In genomic region chr2:92750116-92750515, GRCm38 (mm10) we compare ENCODE assay signal across 20 mouse cellular contexts.
DNase-seq lines count a peak whose midpoint lies in the region; ATAC-seq and TF ChIP-seq lines count a peak whose summit lies in the region.
"Had no signal": no experiment of that assay in that cellular context is flagged by ENCODE, and none has a peak within 500 bp of the region (broad histone marks: within the 10 kb centered on the region; RNA-seq: fewer than 3 reads in every experiment).

No protein-coding gene starts in this region.

- peaks cover 26% of the 10 kb centered on the region for H3K4me1 ChIP-seq in hindbrain, embryonic 10.5 days (replicated peaks)
- no peaks in the 10 kb centered on the region for H3K4me1 ChIP-seq in hindbrain, embryonic 16.5 days (ENCODE audit: control insufficient read depth, insufficient read depth, low read depth, low read length)
- peaks cover 20% of the 10 kb centered on the region for H3K4me1 ChIP-seq in embryonic facial prominence, embryonic 10.5 days
- peaks cover 9% of the 10 kb centered on the region for H3K4me1 ChIP-seq in embryonic fibroblast, embryonic 13.5 days (ENCODE audit: control insufficient read depth, insufficient read depth, low read length)
- H3K4me1 ChIP-seq: limb, embryonic 15.5 days; midbrain, embryonic 13.5 days had no signal

- H3K9ac ChIP-seq in hindbrain, embryonic 16.5 days (ENCODE audit: low read depth, low read length), result no peak overlapping the region
- H3K9ac ChIP-seq: forebrain, embryonic 15.5 days; heart, embryonic 13.5 days; hindbrain, embryonic 14.5 days; limb, embryonic 15.5 days; midbrain, embryonic 13.5 days; neural tube, embryonic 13.5 days; stomach, embryonic 15.5 days had no signal

- ATAC-seq in hindbrain, embryonic 16.5 days, result no peak
- ATAC-seq: forebrain, embryonic 15.5 days; midbrain, embryonic 13.5 days had no signal

- no peak for TF ChIP-seq POLR2A in embryonic fibroblast, embryonic 13.5 days (IDR thresholded peaks at IDR 0.05; ENCODE audit: low read depth, low read length)

- 42% methylated on average over 4 of the region's 4 CpGs for WGBS in hindbrain, embryonic 10.5 days
- WGBS in hindbrain, embryonic 16.5 days, result 42% methylated on average over 4 of the region's 4 CpGs
- 52% methylated on average over 4 of the region's 4 CpGs for WGBS in embryonic facial prominence, embryonic 10.5 days

- DNase-seq in hindbrain, embryonic 10.5 days (ENCODE audit: low spot score), result no peak
- peak; percentile 38 for DNase-seq in kidney, postnatal 10 days
- DNase-seq in kidney, adult 9 months, result no peak
- no peak for DNase-seq in embryonic facial prominence, embryonic 10.5 days (ENCODE audit: low spot score)
- no peak for DNase-seq in cerebellum, adult 18-20 months
- DNase-seq: cerebellum, adult 11 months; right cerebral cortex, adult 18-20 months; right cerebral cortex, postnatal 4 days; thymus, adult 2 months; thymus, postnatal 4 days had no signal

- no peak for TF ChIP-seq CTCF in embryonic fibroblast, embryonic 13.5 days (IDR thresholded peaks at IDR 0.05; ENCODE audit: borderline replicate concordance, insufficient read depth, low read length)

- peak overlapping the region; percentile 80 for H3K27ac ChIP-seq in hindbrain, embryonic 10.5 days
- no peak overlapping the region for H3K27ac ChIP-seq in hindbrain, embryonic 16.5 days (ENCODE audit: low read depth, low read length)
- H3K27ac ChIP-seq in embryonic facial prominence, embryonic 10.5 days (replicated peaks), result peak overlapping the region; percentile 45; the same call in 1 of the 2 replicates
- peak overlapping the region; percentile 69; the same call in 1 of the 2 replicates for H3K27ac ChIP-seq in embryonic fibroblast, embryonic 13.5 days (ENCODE audit: insufficient read depth, low read length)
- H3K27ac ChIP-seq: forebrain, embryonic 15.5 days; heart, embryonic 13.5 days; hindbrain, embryonic 14.5 days; left cerebral cortex, adult 2 months; limb, embryonic 15.5 days; midbrain, embryonic 13.5 days; neural tube, embryonic 13.5 days; stomach, embryonic 15.5 days had no signal

- H3K27me3 ChIP-seq in hindbrain, embryonic 10.5 days (ENCODE audit: insufficient read depth, poor library complexity, severe bottlenecking), result peaks cover 8% of the 10 kb centered on the region
- no peaks in the 10 kb centered on the region for H3K27me3 ChIP-seq in hindbrain, embryonic 16.5 days (replicated peaks; ENCODE audit: control insufficient read depth, insufficient read depth, low read length)
- H3K27me3 ChIP-seq in embryonic facial prominence, embryonic 10.5 days (replicated peaks; ENCODE audit: low read depth, poor library complexity, severe bottlenecking), result no peaks in the 10 kb centered on the region
- H3K27me3 ChIP-seq: forebrain, embryonic 15.5 days; heart, embryonic 13.5 days; limb, embryonic 15.5 days; midbrain, embryonic 13.5 days; neural tube, embryonic 13.5 days; stomach, embryonic 15.5 days had no signal

- H3K36me3 ChIP-seq in hindbrain, embryonic 10.5 days, result no peaks in the 10 kb centered on the region
- no peaks in the 10 kb centered on the region for H3K36me3 ChIP-seq in hindbrain, embryonic 16.5 days (ENCODE audit: control insufficient read depth, insufficient read depth, low read length)
- no peaks in the 10 kb centered on the region for H3K36me3 ChIP-seq in embryonic facial prominence, embryonic 10.5 days (replicated peaks)
- H3K36me3 ChIP-seq: forebrain, embryonic 15.5 days; heart, embryonic 13.5 days; limb, embryonic 15.5 days; midbrain, embryonic 13.5 days; neural tube, embryonic 13.5 days; stomach, embryonic 15.5 days had no signal

- H3K4me2 ChIP-seq in hindbrain, embryonic 16.5 days (ENCODE audit: low read length), result no peak overlapping the region
- H3K4me2 ChIP-seq: forebrain, embryonic 15.5 days; heart, embryonic 13.5 days; hindbrain, embryonic 14.5 days; limb, embryonic 15.5 days; midbrain, embryonic 13.5 days; neural tube, embryonic 13.5 days; stomach, embryonic 15.5 days had no signal

- no peaks in the 10 kb centered on the region for H3K9me3 ChIP-seq in hindbrain, embryonic 10.5 days
- H3K9me3 ChIP-seq in hindbrain, embryonic 16.5 days (ENCODE audit: control insufficient read depth, low read length), result no peaks in the 10 kb centered on the region
- no peaks in the 10 kb centered on the region for H3K9me3 ChIP-seq in embryonic facial prominence, embryonic 10.5 days
- H3K9me3 ChIP-seq: forebrain, embryonic 15.5 days; heart, embryonic 13.5 days; limb, embryonic 15.5 days; midbrain, embryonic 13.5 days; neural tube, embryonic 13.5 days; stomach, embryonic 15.5 days had no signal

- no peak overlapping the region for H3K4me3 ChIP-seq in hindbrain, embryonic 10.5 days
- H3K4me3 ChIP-seq in hindbrain, embryonic 16.5 days (ENCODE audit: low read length), result no peak overlapping the region
- no peak overlapping the region for H3K4me3 ChIP-seq in embryonic facial prominence, embryonic 10.5 days
- no peak overlapping the region for H3K4me3 ChIP-seq in embryonic fibroblast, embryonic 13.5 days (ENCODE audit: insufficient read depth, low read length)
- H3K4me3 ChIP-seq: forebrain, embryonic 15.5 days; heart, embryonic 13.5 days; left cerebral cortex, adult 2 months; limb, embryonic 15.5 days; midbrain, embryonic 13.5 days; neural tube, embryonic 13.5 days; stomach, embryonic 15.5 days had no signal
